Mouse (Mus musculus): ENCODE data around the gene Rpl11. TPM values are rescaled to one million over a fixed set of nuclear protein-coding genes. Genes with fewer than 3 reads are reported as not detected.
A peak's percentile ranks its signal among the peaks of the same experiment; 100 is the strongest.

Gene Rpl11
- polyA plus RNA-seq, 1 experiment: 292 TPM

- DNase-seq: no peak
- Histone ChIP-seq H3K4me1 (ENCODE audit: control insufficient read depth, insufficient read depth, low read length) (no peaks in the 10 kb centered on the region), H3K27me3 (replicated peaks; ENCODE audit: control insufficient read depth, insufficient read depth, low read length) (no peaks in the 10 kb centered on the region), H3K27ac (ENCODE audit: insufficient read depth, low read depth, low read length) (no peak overlapping the region), H3K36me3 (ENCODE audit: control insufficient read depth, insufficient read depth, low read length) (no peaks in the 10 kb centered on the region), H3K4me3 (ENCODE audit: insufficient read depth, low read depth, low read length) (no peak overlapping the region)
- TF ChIP-seq CTCF (conservative IDR thresholded peaks at IDR 0.05; ENCODE audit: insufficient read depth, insufficient read length, low read depth, low read length) (no peak), POLR2A (IDR thresholded peaks at IDR 0.05; ENCODE audit: low read depth, low read length) (no peak)
- WGBS: 62% methylated on average over 19 of the region's 19 CpGs
These were observed 30.3 kb upstream of the Rpl11 start for GRCm38 (mm10) chr4:136083269-136084105.

- Histone ChIP-seq H3K27ac (ENCODE audit: insufficient read depth, low read depth, low read length) (no peak overlapping the region), H3K27me3 (replicated peaks; ENCODE audit: control insufficient read depth, insufficient read depth, low read length) (no peaks in the 10 kb centered on the region), H3K4me3 (ENCODE audit: insufficient read depth, low read depth, low read length) (no peak overlapping the region), H3K36me3 (ENCODE audit: control insufficient read depth, insufficient read depth, low read length) (no peaks in the 10 kb centered on the region), H3K4me1 (ENCODE audit: control insufficient read depth, insufficient read depth, low read length) (no peaks in the 10 kb centered on the region)
- TF ChIP-seq CTCF (conservative IDR thresholded peaks at IDR 0.05; ENCODE audit: insufficient read depth, insufficient read length, low read depth, low read length) (no peak), POLR2A (IDR thresholded peaks at IDR 0.05; ENCODE audit: low read depth, low read length) (no peak)
- no peak for DNase-seq
- WGBS: 12% methylated on average over 28 of the region's 28 CpGs
These were observed 28.5 kb upstream of the Rpl11 start for GRCm38 (mm10) chr4:136081729-136082128.

GRCm38 (mm10) chr4:136078649-136079048, 25.4 kb upstream of the Rpl11 start:
- TF ChIP-seq POLR2A (IDR thresholded peaks at IDR 0.05; ENCODE audit: low read depth, low read length): no peak
- no peak for TF ChIP-seq CTCF (conservative IDR thresholded peaks at IDR 0.05; ENCODE audit: insufficient read depth, insufficient read length, low read depth, low read length)
- Histone ChIP-seq H3K27ac (ENCODE audit: insufficient read depth, low read depth, low read length) (no peak overlapping the region), H3K4me1 (ENCODE audit: control insufficient read depth, insufficient read depth, low read length) (no peaks in the 10 kb centered on the region), H3K4me3 (ENCODE audit: insufficient read depth, low read depth, low read length) (no peak overlapping the region), H3K27me3 (replicated peaks; ENCODE audit: control insufficient read depth, insufficient read depth, low read length) (no peaks in the 10 kb centered on the region), H3K36me3 (ENCODE audit: control insufficient read depth, insufficient read depth, low read length) (no peaks in the 10 kb centered on the region)
- 77% methylated on average over 2 of the region's 2 CpGs for WGBS
- DNase-seq: no peak

GRCm38 (mm10) chr4:136076776-136077538, 23.7 kb upstream of the Rpl11 start:
- H3K4me1 ChIP-seq (ENCODE audit: control insufficient read depth, insufficient read depth, low read length): no peaks in the 10 kb centered on the region
- H3K36me3 ChIP-seq (ENCODE audit: control insufficient read depth, insufficient read depth, low read length): no peaks in the 10 kb centered on the region
- H3K4me3 ChIP-seq (ENCODE audit: insufficient read depth, low read depth, low read length): no peak overlapping the region
- no peak for DNase-seq
- H3K27me3 ChIP-seq (replicated peaks; ENCODE audit: control insufficient read depth, insufficient read depth, low read length): no peaks in the 10 kb centered on the region
- 67% methylated on average over 15 of the region's 15 CpGs for WGBS
- TF ChIP-seq CTCF (conservative IDR thresholded peaks at IDR 0.05; ENCODE audit: insufficient read depth, insufficient read length, low read depth, low read length): no peak
- no peak for TF ChIP-seq POLR2A (IDR thresholded peaks at IDR 0.05; ENCODE audit: low read depth, low read length)
- H3K27ac ChIP-seq (ENCODE audit: insufficient read depth, low read depth, low read length): no peak overlapping the region

GRCm38 (mm10) chr4:136071178-136071714, 18.0 kb upstream of the Rpl11 start:
- WGBS: 6% methylated on average over 15 of the region's 15 CpGs
- TF ChIP-seq POLR2A (IDR thresholded peaks at IDR 0.05; ENCODE audit: low read depth, low read length) (no peak), CTCF (conservative IDR thresholded peaks at IDR 0.05; ENCODE audit: insufficient read depth, insufficient read length, low read depth, low read length) (peak; percentile 93)
- Histone ChIP-seq H3K36me3 (ENCODE audit: control insufficient read depth, insufficient read depth, low read length) (no peaks in the 10 kb centered on the region), H3K27me3 (replicated peaks; ENCODE audit: control insufficient read depth, insufficient read depth, low read length) (no peaks in the 10 kb centered on the region), H3K27ac (ENCODE audit: insufficient read depth, low read depth, low read length) (no peak overlapping the region), H3K4me1 (ENCODE audit: control insufficient read depth, insufficient read depth, low read length) (no peaks in the 10 kb centered on the region; the same call in 1 of the 2 replicates), H3K4me3 (ENCODE audit: insufficient read depth, low read depth, low read length) (no peak overlapping the region)
- peak; percentile 86 for DNase-seq

- Histone ChIP-seq H3K27me3 (replicated peaks; ENCODE audit: control insufficient read depth, insufficient read depth, low read length) (no peaks in the 10 kb centered on the region), H3K4me3 (ENCODE audit: insufficient read depth, low read depth, low read length) (no peak overlapping the region), H3K36me3 (ENCODE audit: control insufficient read depth, insufficient read depth, low read length) (no peaks in the 10 kb centered on the region), H3K4me1 (ENCODE audit: control insufficient read depth, insufficient read depth, low read length) (no peaks in the 10 kb centered on the region; the same call in 1 of the 2 replicates), H3K27ac (ENCODE audit: insufficient read depth, low read depth, low read length) (no peak overlapping the region)
- WGBS: 84% methylated on average over 6 of the region's 6 CpGs
- no peak for TF ChIP-seq CTCF (conservative IDR thresholded peaks at IDR 0.05; ENCODE audit: insufficient read depth, insufficient read length, low read depth, low read length)
- TF ChIP-seq POLR2A (IDR thresholded peaks at IDR 0.05; ENCODE audit: low read depth, low read length): no peak
- DNase-seq: no peak
These were observed 17.4 kb upstream of the Rpl11 start for GRCm38 (mm10) chr4:136070592-136070991.

GRCm38 (mm10) chr4:136069954-136070353, 16.7 kb upstream of the Rpl11 start:
- no peaks in the 10 kb centered on the region; the same call in 1 of the 2 replicates for H3K4me1 ChIP-seq (ENCODE audit: control insufficient read depth, insufficient read depth, low read length)
- no peak overlapping the region for H3K4me3 ChIP-seq (ENCODE audit: insufficient read depth, low read depth, low read length)
- peak; percentile 88 for DNase-seq
- H3K27me3 ChIP-seq (replicated peaks; ENCODE audit: control insufficient read depth, insufficient read depth, low read length): no peaks in the 10 kb centered on the region
- H3K27ac ChIP-seq (ENCODE audit: insufficient read depth, low read depth, low read length): no peak overlapping the region
- TF ChIP-seq CTCF (conservative IDR thresholded peaks at IDR 0.05; ENCODE audit: insufficient read depth, insufficient read length, low read depth, low read length) (peak; percentile 98), POLR2A (IDR thresholded peaks at IDR 0.05; ENCODE audit: low read depth, low read length) (no peak)
- no peaks in the 10 kb centered on the region for H3K36me3 ChIP-seq (ENCODE audit: control insufficient read depth, insufficient read depth, low read length)
- WGBS: 4% methylated on average over 18 of the region's 18 CpGs
